Mouse (Mus musculus): Measurements from ENCODE around the gene Msantd4.
"Not testable (repeated sequence)": the region's sequence is repeated elsewhere in the genome, so short reads cannot be mapped to it uniquely, and the experiment has no call there.

- TF ChIP-seq POLR2A (IDR thresholded peaks at IDR 0.05; ENCODE audit: borderline replicate concordance, extremely low read depth, low read depth, low read length); CTCF (IDR thresholded peaks at IDR 0.05; ENCODE audit: insufficient read depth, low read length): not testable (repeated sequence)
These were observed 24.4 kb downstream of the Msantd4 start for GRCm38 (mm10) chr9:4400801-4401200.
